Mouse (Mus musculus): ENCODE data around the gene Fntb.

- TF ChIP-seq TAL1 (conservative IDR thresholded peaks at IDR 0.05; ENCODE audit: low read depth, low read length) (no peak), GATA2 (IDR thresholded peaks at IDR 0.05; ENCODE audit: borderline replicate concordance, low read depth, low read length) (no peak), CTCF (IDR thresholded peaks at IDR 0.05; ENCODE audit: low read depth, low read length) (no peak)
Observed at GRCm38 (mm10) chr12:76924904-76925604, 159.7 kb downstream of the Fntb start.
